Mouse (Mus musculus) kidney, adult 2 months (tissue): ENCODE measurements around the gene Gm9903.

ENCODE experiments used
- CTCF ChIP-seq: fragments of 200-500 bp; conservative IDR thresholded peaks from 2 replicates; pipeline ENCODE4 v1.5.1; 2011; ENCODE audit warnings: low read depth, mild to moderate bottlenecking, control low read depth, low read length, moderate library complexity, mixed read lengths; ENCODE audit not compliant: insufficient read depth, insufficient read length
- POLR2A ChIP-seq: fragments of 200-500 bp; IDR thresholded peaks from one replicate; pipeline ENCODE4 v1.6.1; 2011; ENCODE audit warnings: low read depth, low read length, control low read depth

GRCm38 (mm10) chr5:33630615-33631014, 890 bp downstream of the Gm9903 start:
- TF ChIP-seq CTCF, result no peak
- no peak for TF ChIP-seq POLR2A
